Mouse (Mus musculus) cerebellum, adult 11 months (tissue): Measurements from ENCODE around the gene Cops4.

Source experiments
- DNase-seq: peaks from one replicate; pipeline ENCODE4 v3.0.0; 2022

Gene Cops4

DNA sequence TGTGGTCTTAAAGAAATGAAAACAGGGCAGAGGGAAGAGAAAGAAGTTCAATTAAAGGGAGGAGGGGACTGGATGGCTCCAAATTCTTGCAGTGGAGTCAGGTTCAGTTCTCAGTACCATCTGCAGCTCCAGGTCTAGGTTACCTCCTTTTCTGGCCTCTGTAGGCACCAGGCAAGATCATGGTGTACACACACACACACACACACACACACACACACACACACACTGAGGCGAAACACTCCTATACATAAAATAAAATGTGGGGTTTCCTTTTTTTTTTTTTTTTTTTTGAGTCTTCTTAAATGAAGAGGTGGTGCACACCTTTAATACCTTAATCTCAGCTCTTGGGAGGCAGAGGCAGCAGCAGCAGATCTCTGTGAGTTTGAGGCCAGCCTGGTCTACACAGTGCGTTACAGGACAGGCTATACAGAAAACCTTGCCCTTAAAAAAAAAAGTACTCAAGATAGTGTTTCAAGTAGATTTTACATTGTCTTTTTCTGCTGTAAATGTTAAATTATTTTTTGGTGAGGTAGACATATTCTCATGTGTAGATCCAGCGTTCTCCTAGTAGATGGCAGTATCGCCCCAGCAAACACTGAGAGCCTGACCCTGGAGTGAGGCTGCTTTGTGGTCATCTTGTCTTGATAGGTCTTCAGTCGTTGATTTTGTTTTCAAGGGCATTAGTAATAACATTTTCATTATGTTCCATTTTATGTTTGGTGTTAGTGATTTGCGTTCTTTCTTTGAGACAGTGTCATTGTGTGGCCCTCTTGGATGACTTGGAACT lies 28.4 kb downstream of the Cops4 start:
- DNase-seq = no peak

DNA sequence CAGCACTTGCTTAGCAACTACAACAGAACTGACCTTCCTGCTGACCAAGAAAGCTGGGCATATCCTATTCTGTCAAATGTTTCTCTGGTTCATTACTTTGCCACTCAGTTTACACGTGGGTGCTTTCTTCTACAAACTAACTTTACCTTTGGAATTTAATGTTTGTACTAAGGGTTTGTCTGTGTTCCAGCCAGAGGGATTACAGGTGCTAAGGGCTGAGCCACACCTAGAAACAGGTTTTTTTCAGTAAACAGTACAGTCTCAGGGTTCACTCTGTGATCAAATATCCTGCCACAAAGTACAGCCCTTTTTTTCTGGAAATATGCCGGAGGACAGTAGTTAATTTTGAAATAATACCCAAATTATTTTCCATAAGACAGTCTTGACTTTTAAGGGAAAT lies 30.1 kb downstream of the Cops4 start:
- DNase-seq = no peak

DNA sequence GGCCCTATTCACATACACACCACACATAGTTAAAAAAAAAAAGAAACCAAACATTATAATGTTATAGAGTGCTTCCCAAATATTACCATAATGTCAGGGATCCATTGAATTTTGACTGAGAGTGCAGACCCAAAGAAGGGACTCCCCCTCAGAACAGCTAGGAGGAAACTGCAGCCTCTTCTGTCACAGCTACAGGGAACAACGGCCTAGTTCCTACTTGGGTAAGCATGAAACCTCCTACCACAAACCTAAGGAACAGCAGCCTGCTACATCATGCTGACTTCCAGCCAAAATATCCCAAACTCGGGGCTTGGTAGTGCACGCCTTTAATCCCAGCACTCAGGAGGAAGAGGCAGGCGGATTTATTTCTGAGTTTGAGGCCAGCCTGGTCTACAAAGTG lies 31.2 kb downstream of the Cops4 start:
- no peak for DNase-seq

DNA sequence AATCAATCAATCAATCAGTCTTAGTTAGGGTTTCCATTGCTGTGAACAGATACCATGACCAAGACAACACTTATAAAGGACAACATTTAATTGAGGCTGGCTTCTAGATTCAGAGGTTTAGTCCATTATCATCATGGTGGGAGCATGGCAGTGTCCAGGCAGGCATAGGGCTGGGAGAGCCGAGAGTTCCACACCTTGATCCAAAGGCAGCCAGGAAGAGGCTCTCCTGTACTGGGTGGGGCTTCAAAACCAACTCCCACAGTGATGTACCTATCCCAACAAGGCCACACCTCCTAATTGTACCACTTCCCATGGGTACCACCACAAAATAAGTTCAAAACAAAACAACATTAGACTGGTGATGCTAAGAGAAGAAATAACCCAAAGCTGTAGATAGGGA lies 32.0 kb downstream of the Cops4 start:
- DNase-seq = no peak

DNA sequence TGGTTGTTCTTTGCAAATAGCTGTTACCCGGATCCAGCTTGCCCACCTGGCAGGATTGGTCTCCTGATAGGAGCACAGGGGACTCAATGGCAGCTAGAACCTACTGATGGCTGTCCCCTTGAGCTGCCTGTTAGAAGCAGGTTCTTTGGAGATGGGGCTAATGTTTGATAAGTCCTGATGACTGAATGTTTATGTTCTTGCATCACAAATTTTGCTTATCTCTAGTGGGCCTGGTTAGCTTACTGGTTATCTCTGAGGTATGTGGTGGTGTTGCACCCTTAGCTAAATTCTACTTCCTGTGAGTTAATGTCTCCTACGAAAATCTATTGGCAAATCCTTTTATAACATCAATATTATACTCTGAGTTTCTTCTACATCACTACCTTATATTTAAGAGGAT lies 33.8 kb downstream of the Cops4 start:
- no peak for DNase-seq

DNA sequence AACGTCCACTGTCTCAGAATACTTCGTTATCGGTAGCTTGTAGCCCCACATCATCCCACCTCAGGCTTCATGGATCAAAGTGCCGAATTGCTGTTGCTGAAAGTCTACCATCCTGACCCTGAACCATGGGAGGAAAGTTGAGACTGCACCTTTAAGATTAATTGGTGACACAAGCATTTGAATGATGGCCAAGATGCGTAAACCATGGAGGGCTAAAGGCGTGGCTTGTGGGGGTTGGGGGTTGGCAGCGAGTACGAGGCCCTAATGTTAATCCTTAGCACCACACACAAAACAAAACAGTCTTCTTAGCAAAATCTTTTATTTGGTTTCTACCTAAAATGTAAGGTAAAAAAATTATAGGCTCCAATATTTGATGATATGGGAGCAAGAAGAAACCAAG lies 35.3 kb downstream of the Cops4 start:
- DNase-seq = no peak

DNA sequence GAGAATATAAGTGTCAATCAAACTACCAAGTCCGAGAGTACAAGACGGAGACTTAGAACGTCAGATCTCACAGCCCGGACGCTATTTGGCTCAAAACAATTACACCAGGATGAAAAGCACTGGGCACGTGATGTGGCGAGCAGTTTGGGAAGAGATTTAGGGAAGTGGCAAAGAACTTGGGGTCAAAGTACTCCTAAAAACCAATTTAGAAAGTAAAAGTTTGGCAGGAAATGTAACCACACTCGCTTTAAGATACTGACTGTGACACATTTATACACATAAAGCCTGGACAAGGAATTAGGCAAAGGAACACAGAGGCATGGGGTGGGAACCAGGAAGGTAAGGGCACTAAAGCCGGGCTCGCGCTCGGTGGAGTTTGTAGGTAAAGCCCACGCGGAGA lies 38.9 kb downstream of the Cops4 start:
- DNase-seq = no peak

DNA sequence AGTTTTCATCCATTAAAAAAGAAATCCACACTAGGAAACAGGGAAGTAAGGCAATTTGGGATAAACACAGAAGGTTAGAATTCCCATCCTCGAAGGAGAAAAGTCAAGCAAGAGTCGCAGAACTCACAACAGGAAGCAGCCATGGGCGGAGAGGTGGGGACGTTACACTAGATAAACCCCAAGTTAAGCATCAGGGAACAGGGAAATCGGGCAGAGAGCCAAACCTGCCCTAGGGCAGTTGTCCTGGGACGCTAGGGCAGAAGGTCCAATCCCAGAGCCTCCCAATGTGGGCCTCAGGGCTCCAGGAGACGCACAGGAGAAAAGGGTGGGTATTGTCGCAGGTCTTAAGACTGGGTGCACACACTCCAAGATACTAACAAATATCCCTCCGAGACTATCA lies 39.4 kb downstream of the Cops4 start:
- no peak for DNase-seq

DNA sequence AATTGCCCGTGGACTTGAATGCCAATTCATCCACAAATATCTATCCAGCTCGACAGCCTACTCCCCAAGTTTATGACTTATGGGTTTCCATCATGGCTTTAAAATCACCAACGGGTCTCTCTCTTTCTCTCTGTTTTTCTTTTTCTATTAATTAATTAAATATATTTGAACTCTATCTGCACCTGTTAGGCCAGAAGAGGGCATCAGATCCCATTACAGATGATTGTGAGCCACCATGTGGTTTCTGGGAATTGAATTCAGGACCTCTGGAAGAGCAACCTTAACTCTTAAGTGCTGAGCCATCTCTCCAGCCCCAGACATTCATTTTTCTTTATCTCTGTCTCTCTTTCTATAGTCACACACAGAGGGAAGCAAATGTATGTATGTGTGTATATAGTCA lies 40.7 kb downstream of the Cops4 start:
- no peak for DNase-seq

DNA sequence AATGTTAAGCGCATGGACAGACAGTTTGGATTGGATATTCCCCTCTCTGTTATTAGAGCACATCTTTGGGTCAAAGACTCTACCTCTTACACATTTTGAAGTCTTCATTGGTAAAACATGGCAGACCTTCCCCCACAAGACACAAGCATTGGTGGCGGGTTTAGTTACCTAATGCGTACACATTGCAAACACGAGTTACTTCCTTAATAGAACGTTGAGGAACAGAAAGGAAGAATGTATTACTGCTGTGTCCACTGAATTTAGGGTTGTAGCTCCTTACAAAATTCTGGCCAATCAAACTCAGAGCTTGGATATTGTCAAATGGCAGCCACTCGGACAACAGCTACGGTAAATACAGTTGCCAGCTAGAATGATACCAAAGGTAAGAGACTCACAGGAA lies 41.2 kb downstream of the Cops4 start:
- DNase-seq = no peak

DNA sequence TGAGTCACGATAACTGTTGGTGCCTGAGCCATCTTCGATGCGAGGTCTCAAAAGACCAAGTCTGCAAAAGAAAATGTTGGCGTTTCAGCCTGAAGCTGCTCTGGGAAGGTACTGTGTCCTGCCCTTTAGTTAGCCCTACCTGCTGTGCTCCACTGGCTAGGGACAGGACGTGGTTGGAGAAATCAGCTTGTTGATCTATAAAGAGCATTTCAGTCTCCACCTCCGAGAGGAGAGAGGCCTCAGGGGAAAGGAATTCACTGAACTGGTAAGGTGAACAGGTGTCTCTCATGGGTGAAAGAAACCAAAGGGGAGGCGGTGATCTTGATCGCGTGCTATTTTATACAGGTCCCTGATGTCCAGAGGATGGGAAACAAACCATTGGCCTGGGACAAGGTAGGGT lies 44.6 kb downstream of the Cops4 start:
- no peak for DNase-seq

DNA sequence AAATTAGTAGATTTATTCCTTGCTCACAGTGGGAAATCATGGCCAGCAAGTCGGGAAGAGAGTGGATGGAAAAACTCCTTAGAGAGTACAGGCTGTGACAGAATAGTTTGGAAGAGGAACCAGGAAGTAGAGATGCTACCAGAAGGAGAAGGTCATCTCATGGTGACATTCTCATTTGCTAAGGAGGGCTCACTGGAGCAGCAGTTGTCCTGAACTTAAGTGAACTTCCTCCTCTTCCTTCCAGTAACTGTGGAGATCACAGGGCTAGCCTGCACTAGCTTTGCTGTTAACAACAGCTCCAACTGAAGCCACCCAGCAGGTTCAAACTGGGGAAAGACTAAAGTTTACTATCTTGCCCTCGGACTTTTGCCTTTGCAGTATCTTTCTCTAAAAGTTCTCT lies 48.7 kb downstream of the Cops4 start:
- DNase-seq = no peak

DNA sequence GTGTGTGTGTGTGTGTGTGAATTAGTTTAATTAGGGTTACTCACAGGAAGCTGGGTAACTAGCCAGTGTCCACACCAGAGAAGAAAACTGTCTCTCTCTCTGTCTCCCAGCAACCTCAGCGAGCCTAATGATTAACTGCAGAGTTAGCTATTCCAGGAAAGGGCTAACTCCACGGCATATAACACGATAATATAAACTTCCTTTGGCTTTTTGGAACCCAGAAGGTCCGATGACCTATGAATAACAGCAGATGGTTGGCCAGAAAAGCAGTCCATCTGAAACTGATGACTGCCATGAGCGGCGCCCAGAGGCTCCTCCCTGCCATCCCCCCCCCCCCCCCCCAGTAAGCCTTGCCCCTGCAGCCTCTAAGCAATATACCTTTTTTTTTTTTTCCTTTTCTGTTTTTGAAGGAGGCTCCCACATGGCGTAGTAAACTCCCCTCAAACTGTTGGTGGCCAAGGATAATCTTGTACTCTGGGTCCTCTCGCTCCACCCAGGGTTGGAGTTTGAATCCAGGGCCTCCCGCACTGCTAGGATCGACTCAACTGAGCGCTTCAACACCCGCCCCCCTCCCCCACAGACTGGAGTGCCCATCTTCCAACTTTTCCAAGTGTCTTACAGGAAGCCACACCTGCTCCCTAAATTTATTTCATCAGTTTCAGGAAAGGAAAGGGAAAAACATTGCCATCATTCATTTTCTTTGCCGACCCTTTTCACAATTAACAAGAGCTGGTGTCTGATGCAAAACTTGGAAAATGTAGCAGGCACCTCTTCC lies 49.3 kb downstream of the Cops4 start:
- no peak for DNase-seq

DNA sequence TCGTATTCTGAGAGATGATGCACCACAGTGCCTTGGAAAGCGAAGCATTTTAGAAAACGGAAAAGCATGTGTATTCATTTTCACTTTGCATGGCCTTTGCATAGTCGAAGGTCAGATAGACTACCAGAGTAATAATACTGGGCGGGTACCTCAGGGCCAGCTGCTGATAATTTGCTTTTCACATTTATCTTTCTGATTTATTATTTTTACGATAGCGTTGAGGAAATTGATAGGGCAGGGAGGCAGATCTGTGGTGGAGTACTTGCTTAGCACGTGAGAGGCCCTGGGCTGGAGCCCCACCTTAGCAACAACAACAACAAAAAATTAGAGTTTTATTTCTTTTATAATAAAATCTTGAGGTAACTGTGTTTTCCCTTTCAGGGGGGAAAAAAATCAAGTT lies 50.1 kb downstream of the Cops4 start:
- no peak for DNase-seq

DNA sequence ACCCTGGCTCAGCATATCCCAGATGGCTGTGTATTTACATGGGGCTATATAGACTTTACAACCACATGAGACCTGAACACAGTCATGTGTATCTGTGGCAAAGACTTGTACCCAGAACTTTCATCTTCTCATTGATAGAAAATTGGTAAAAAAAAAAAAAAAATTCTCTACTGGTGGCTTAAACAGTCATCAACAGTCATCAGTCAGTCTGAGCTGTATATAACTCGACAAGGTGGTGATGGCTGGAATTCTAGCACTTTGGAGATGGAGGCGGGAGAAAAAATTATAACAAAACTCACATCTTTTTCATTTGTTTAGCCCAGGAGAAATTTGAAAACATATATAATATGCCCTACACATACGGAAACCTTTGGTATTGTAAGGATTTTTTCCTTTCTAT lies 50.7 kb downstream of the Cops4 start:
- no peak for DNase-seq

DNA sequence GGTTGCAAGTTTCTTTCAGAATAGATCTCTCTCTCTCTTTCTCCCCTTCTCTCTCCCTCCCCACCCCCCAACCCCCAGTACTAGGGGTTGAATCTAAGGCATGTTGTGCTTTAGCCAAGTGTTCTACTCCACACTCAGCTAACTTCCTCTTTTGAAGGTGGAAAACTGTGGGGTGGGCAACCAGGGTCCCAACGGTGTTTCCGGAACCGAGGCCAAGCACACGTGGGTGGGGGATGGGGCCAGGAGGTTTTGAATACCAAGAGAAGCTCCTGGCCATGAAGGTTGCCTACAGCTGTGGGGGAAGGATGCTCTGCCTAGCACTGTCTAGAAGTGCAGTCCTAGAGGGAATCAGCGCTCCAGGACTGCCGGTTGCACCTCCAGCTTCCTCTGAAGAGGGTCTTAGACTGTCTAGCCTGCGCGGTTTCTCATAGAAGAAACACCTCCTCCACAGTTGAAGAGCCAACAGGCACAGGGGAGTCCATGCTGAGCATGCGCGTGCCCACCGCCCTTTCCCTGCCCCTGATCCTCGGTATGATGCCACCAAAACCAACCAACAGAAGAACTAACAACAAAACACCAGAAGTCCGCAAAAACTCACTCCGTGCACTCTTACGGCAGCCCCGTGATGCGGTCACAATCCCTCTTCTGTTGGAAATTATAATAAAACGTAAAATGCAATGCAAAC lies 51.3 kb downstream of the Cops4 start:
- no peak for DNase-seq

DNA sequence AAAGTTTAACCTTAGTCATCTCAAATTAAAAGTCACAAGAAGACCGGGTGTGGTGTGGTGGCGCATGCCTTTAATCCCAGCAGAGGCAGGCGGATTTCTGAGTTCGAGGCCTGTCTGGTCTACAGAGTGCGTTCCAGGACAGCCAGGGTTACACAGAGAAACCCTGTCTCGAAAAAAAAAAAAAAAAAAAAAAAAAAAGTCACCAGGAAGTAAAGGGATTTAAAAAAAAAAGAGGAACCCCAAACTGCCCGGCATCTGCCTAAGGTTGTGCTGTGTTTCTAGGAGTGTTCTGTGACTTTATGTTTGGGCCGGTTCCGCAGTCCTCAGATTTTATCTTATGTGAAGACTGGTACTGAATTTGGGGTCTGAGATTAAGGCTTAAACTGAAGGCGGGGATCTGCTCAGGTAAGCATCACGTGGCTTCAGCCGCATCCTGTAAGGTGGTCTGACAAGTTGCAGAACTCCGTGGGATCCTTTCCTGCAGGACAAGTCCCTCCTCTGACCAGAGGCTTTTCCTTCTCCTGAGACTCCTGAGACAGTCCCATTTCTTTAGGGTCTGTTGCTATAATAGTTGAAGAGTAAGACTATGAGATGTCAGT lies 52.0 kb downstream of the Cops4 start:
- no peak for DNase-seq

DNA sequence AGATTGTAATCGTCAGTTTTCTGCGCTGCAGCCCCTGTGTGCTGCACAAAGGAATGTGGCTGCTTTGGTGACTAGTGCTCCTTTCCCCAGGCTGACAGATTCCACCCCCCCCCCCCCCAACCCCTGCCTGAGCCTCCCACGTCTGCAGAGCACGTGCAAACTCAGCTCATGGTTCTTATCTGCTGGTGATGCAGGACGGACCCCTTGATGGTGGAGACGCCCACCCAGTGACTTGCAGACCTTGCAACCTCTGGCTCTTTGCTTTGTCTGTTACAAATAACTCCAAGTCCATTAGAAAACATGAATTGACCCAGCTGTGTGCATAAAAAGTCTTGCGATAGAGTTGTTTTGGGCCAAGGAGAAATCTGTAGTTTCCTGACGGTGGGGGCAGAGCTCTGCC lies 52.6 kb downstream of the Cops4 start:
- no peak for DNase-seq

DNA sequence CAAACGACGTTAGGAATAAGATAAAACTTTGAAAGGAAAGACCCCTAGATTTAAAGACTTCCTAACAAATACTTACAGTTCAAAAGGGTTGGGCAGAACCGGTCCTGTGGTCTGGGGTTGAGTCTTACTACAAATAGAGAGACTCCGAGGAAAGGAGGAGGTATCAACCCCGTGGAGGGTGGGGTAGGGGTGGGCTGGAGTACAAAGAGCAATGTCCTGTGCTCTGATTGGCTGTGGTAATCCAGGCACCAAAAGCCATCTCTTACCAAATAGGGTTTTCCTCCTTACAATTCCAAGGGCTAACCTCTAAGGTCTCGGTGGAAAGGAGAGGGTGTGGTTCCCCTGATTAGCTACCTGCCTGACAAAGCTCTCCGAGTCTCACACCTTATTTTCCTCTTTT lies 54.0 kb downstream of the Cops4 start, which contains the start of gene Plac8:
Gene Plac8, minus strand, starts transcription at position 177 of the 400 bp plus-strand sequence.
- DNase-seq = no peak

DNA sequence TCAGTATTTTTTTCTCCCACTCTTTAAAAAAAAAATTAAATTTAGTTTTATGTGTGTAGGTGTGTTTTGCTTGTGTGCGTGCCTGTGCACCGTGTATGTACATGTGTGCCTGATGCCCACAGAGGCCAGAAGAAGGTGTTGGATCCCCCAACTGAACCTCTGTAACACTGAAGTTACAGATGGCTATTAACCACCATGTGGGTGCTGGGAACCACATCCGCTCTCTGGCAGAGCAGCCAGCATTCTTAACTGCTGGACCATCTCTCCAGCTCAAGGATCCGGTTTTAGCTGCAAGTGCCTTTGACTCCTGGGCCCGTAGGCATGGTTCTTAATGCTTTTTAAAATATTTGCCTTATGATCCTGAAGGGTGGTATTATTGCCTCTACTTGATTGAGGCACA lies 55.1 kb downstream of the Cops4 start:
- no peak for DNase-seq

DNA sequence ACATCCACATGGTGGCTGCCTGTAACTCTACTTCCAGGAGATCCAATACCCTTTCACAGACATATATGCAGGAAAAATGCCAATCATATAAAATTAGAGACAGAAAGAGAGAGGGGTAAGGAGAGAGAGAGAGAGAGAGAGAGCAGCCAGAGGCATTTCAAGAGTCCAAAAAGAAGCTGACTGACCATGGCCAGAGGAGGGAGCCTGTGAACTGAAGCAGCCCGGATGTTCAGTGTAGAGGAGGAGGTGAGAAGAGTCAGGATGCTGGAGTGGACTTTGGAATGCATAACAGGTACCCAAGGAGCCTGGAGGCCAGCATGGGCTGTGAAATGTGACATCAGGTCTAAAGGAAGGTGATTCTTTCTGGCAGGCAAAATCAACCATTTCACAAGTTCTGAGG lies 56.7 kb downstream of the Cops4 start:
- no peak for DNase-seq

DNA sequence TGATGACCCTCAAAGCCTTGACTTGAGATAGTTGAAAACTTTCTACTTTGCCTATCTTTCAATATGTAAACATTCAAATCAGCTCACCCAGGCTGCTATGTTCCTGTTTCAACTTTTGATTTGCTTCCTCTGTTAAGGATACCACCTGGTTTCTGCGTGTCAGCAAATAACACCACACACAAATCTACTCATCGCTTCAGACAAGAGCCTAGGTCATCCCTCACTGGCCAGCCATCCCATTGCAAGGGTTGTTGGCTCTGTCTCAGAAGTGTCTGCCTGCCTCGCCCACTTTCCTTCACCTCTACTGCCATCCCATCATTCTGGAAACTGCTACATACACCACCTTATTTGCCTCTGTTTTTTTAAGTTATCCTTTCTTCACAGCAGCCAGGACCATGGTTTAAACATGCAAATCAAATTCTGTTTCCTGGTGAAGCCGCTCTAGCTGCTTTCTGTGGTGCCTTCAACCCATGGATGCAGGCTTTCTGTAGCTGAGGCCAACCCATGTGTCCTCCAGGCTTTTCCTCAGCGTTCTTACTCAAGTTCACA lies 60.8 kb downstream of the Cops4 start:
- no peak for DNase-seq
